Mouse (Mus musculus) heart, postnatal 0 days (tissue): ENCODE results near the gene Pold4. TPM values are rescaled to one million over a fixed set of nuclear protein-coding genes. Genes with fewer than 3 reads are reported as not detected.

Experiments used
- ATAC-seq: fragments of 200-750 bp; cut with Nextera tagmentation; 2 replicates; pipeline ENCODE4 v1.8.0; 2017; ENCODE audit warnings: low read depth, moderate number of reproducible peaks, moderate library complexity; ENCODE audit not compliant: insufficient read depth
- DNase-seq: peaks from one replicate; pipeline ENCODE4 v3.0.0-alpha.2; 2016; ENCODE audit warnings: low spot score
- H3K27ac ChIP-seq: fragments of 300-500 bp; sonication (generic); 2 replicates; pipeline ENCODE4 v1.5.1; 2014; ENCODE audit warnings: low read depth, mild to moderate bottlenecking
- H3K27me3 ChIP-seq: fragments of 300-500 bp; sonication (generic); 2 replicates; pipeline ENCODE4 v1.6.1; 2014; ENCODE audit warnings: low read length, mixed read lengths; ENCODE audit not compliant: control insufficient read depth, insufficient read depth
- H3K36me3 ChIP-seq: fragments of 300-500 bp; sonication (generic); replicated peaks from 2 replicates; pipeline ENCODE4 v1.6.1; 2014; ENCODE audit warnings: low read length, mixed read lengths; ENCODE audit not compliant: control insufficient read depth, insufficient read depth
- H3K4me1 ChIP-seq: fragments of 300-500 bp; sonication (generic); 2 replicates; pipeline ENCODE4 v1.6.1; 2014; ENCODE audit warnings: antibody characterized with exemption; ENCODE audit not compliant: control insufficient read depth, insufficient read depth
- H3K4me2 ChIP-seq: fragments of 300-500 bp; sonication (generic); 2 replicates; pipeline ENCODE4 v1.6.1; 2014; ENCODE audit warnings: low read depth, mild to moderate bottlenecking, low read length, moderate library complexity
- H3K4me3 ChIP-seq: fragments of 300-500 bp; sonication (generic); 2 replicates; pipeline ENCODE4 v1.5.1; 2014; ENCODE audit warnings: low read depth, low read length
- H3K9ac ChIP-seq: fragments of 300-500 bp; sonication (generic); replicated peaks from 2 replicates; pipeline ENCODE4 v1.6.1; 2014; ENCODE audit warnings: low read depth, low read length, mixed read lengths
- H3K9me3 ChIP-seq: fragments of 300-500 bp; sonication (generic); replicated peaks from 2 replicates; pipeline ENCODE4 v1.6.1; 2016; ENCODE audit warnings: low read length; ENCODE audit not compliant: control insufficient read depth
- CTCF ChIP-seq: IDR thresholded peaks from 2 replicates; pipeline ENCODE4 v1.5.1; 2016; ENCODE audit warnings: antibody characterized with exemption, control low read depth, low read depth
- EP300 ChIP-seq: IDR thresholded peaks from 2 replicates; pipeline ENCODE4 v1.6.1; 2016; ENCODE audit warnings: antibody characterized with exemption, low read depth
- WGBS: fragments of 180-500 bp; shearing (Covaris S2); extraction: QIAGEN DNeasy Blood & Tissue Kit; methylation state at CpG from one replicate; pipeline ENCODE4 v1.1.7; 2014; 5-methylcytosine and 5-hydroxymethylcytosine counted together
- polyA plus RNA-seq: library from polyadenylated mRNA; unstranded; fragments of >200 nt; fragmentation: Nextera tagmentation; extraction: Ambion mirVana; gene quantifications from 2 replicates; pipeline ENCODE4 v1.2.1, GENCODE M21; 2015
- total RNA-seq: library from RNA; depleted of rRNA; stranded (reverse); fragments of >200 nt; gene quantifications from 2 replicates; pipeline ENCODE4 v1.2.3, GENCODE M21; 2014; ENCODE audit warnings: low replicate concordance

Pold4 gene
- total and polyA plus RNA-seq, 2 experiments from 2014 or later, result 23.0 to 30.8 TPM

- H3K4me2 ChIP-seq, result no peak overlapping the region
- no peaks in the 10 kb centered on the region for H3K9me3 ChIP-seq
- H3K27ac ChIP-seq, result no peak overlapping the region
- WGBS, result 47% methylated on average over 4 of the region's 4 CpGs
- no peak for ATAC-seq
- TF ChIP-seq EP300 (no peak), CTCF (no peak)
- H3K4me1 ChIP-seq, result peaks cover 21% of the 10 kb centered on the region
- no peak for DNase-seq
- 0 out of 2 replicates have a peak overlapping the region, but pooled peaks have one; percentile 18 for H3K9ac ChIP-seq
- H3K27me3 ChIP-seq, result peaks cover 12% of the 10 kb centered on the region; the same call in 1 of the 2 replicates
- H3K36me3 ChIP-seq, result no peaks in the 10 kb centered on the region
- no peak overlapping the region for H3K4me3 ChIP-seq
These were observed 11.3 kb upstream of the Pold4 start for GRCm38 (mm10) chr19:4220416-4220815.

GRCm38 (mm10) chr19:4220957-4221743, 10.5 kb upstream of the Pold4 start:
- Histone ChIP-seq H3K36me3 (no peaks in the 10 kb centered on the region), H3K9ac (no peak overlapping the region), H3K4me2 (peak overlapping the region; percentile 17), H3K27me3 (0 out of 2 replicates have a peak, but pooled peaks cover 8% of the 10 kb centered on the region), H3K4me3 (no peak overlapping the region), H3K4me1 (peaks cover 14% of the 10 kb centered on the region), H3K27ac (no peak overlapping the region), H3K9me3 (no peaks in the 10 kb centered on the region)
- DNase-seq, result no peak
- 0 out of 2 replicates have a peak, but pooled peaks have one; percentile 7 for ATAC-seq
- no peak for TF ChIP-seq EP300
- TF ChIP-seq CTCF, result no peak
- 32% methylated on average over 13 of the region's 14 CpGs for WGBS

- TF ChIP-seq EP300 (no peak), CTCF (no peak)
- Histone ChIP-seq H3K4me1 (peaks cover 13% of the 10 kb centered on the region; the same call in 1 of the 2 replicates), H3K27ac (no peak overlapping the region), H3K4me2 (no peak overlapping the region), H3K36me3 (no peaks in the 10 kb centered on the region), H3K27me3 (no peaks in the 10 kb centered on the region), H3K9ac (no peak overlapping the region), H3K4me3 (no peak overlapping the region), H3K9me3 (no peaks in the 10 kb centered on the region)
- 67% methylated on average over 11 of the region's 11 CpGs for WGBS
- no peak for ATAC-seq
- no peak for DNase-seq
These were observed 9.5 kb upstream of the Pold4 start for GRCm38 (mm10) chr19:4222165-4222564.

GRCm38 (mm10) chr19:4226779-4227178, 4.9 kb upstream of the Pold4 start:
- Histone ChIP-seq H3K36me3 (no peaks in the 10 kb centered on the region), H3K4me2 (no peak overlapping the region), H3K4me1 (no peaks in the 10 kb centered on the region; the same call in 1 of the 2 replicates), H3K9ac (no peak overlapping the region), H3K4me3 (no peak overlapping the region), H3K27me3 (no peaks in the 10 kb centered on the region), H3K27ac (no peak overlapping the region), H3K9me3 (no peaks in the 10 kb centered on the region)
- ATAC-seq (no peak), DNase-seq (no peak)
- WGBS, result 87% methylated on average over 7 of the region's 7 CpGs
- TF ChIP-seq CTCF, result no peak
- TF ChIP-seq EP300, result no peak

GRCm38 (mm10) chr19:4227446-4227845, 4.3 kb upstream of the Pold4 start:
- WGBS, result 59% methylated on average over 5 of the region's 5 CpGs
- Histone ChIP-seq H3K4me1 (peaks cover 2% of the 10 kb centered on the region; the same call in 1 of the 2 replicates), H3K27me3 (no peaks in the 10 kb centered on the region), H3K27ac (no peak overlapping the region), H3K4me2 (no peak overlapping the region), H3K9ac (no peak overlapping the region), H3K36me3 (no peaks in the 10 kb centered on the region), H3K4me3 (no peak overlapping the region), H3K9me3 (no peaks in the 10 kb centered on the region)
- DNase-seq (no peak), ATAC-seq (no peak)
- TF ChIP-seq CTCF (no peak), EP300 (no peak)
